Mouse (Mus musculus): ENCODE results near the gene Krtap4-8. TPM values are rescaled to one million over a fixed set of nuclear protein-coding genes. Genes with fewer than 3 reads are reported as not detected.

The Krtap4-8 gene
- polyA plus RNA-seq, 1 experiment from 2014 or later, result not detected

GRCm38 (mm10) chr11:99768410-99768809, 12.1 kb downstream of the Krtap4-8 start:
- Histone ChIP-seq H3K36me3 (ENCODE audit: control insufficient read depth, insufficient read depth, low read length) (no peaks in the 10 kb centered on the region), H3K4me2 (ENCODE audit: low read depth, severe bottlenecking) (no peak overlapping the region), H3K27me3 (ENCODE audit: control insufficient read depth, insufficient read depth, low read length) (no peaks in the 10 kb centered on the region), H3K4me3 (ENCODE audit: low read depth, low read length) (no peak overlapping the region), H3K9ac (ENCODE audit: low read length) (no peak overlapping the region), H3K9me3 (ENCODE audit: control insufficient read depth, low read length) (no peaks in the 10 kb centered on the region), H3K27ac (replicated peaks; ENCODE audit: low read depth, low read length) (no peak overlapping the region), H3K4me1 (ENCODE audit: control insufficient read depth, insufficient read depth, low read length) (no peaks in the 10 kb centered on the region)
- ATAC-seq (ENCODE audit: insufficient number of reproducible peaks, low FRiP score, low TSS enrichment, low read depth) (no peak), DNase-seq (ENCODE audit: low spot score) (no peak)
- 80% methylated on average over 2 of the region's 2 CpGs for WGBS

DNA sequence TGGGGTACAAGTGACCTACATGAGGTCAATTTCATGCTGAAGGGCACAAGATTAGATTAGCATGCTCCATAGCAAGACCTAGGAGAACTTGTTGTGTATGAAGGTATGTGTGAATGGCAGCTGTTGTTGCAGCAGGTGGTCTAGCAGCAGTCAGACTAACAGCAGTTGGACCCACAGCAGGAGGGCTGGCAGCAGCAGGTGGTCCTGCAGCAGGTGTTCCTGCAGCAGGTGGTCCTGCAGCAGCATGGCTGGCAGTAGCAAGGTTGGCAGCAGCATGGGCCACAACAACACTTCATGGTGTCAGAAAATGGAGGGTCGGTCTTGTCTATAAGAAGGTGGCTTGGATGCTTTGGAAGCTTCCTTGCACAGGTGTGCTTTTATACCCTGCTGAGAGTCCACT, 21.6 kb downstream of the Krtap4-8 start:
- DNase-seq (ENCODE audit: low spot score) (no peak), ATAC-seq (ENCODE audit: insufficient number of reproducible peaks, low FRiP score, low TSS enrichment, low read depth) (no peak)
- no peaks in the 10 kb centered on the region for H3K4me1 ChIP-seq (ENCODE audit: control insufficient read depth, insufficient read depth, low read length)
- H3K9me3 ChIP-seq (ENCODE audit: control insufficient read depth, low read length), result no peaks in the 10 kb centered on the region
- no peaks in the 10 kb centered on the region for H3K36me3 ChIP-seq (ENCODE audit: control insufficient read depth, insufficient read depth, low read length)
- no peak overlapping the region for H3K4me3 ChIP-seq (ENCODE audit: low read depth, low read length)
- no peak overlapping the region for H3K4me2 ChIP-seq (ENCODE audit: low read depth, severe bottlenecking)
- H3K27me3 ChIP-seq (ENCODE audit: control insufficient read depth, insufficient read depth, low read length), result no peaks in the 10 kb centered on the region
- no peak overlapping the region for H3K9ac ChIP-seq (ENCODE audit: low read length)
- no peak overlapping the region for H3K27ac ChIP-seq (replicated peaks; ENCODE audit: low read depth, low read length)
- WGBS, result 97% methylated on average over 1 of the region's 1 CpGs

- WGBS, result 93% methylated on average over 3 of the region's 3 CpGs
- DNase-seq (ENCODE audit: low spot score), result no peak
- no peaks in the 10 kb centered on the region for H3K4me1 ChIP-seq (ENCODE audit: control insufficient read depth, insufficient read depth, low read length)
- H3K9ac ChIP-seq (ENCODE audit: low read length), result no peak overlapping the region
- no peak for ATAC-seq (ENCODE audit: insufficient number of reproducible peaks, low FRiP score, low TSS enrichment, low read depth)
- no peaks in the 10 kb centered on the region for H3K36me3 ChIP-seq (ENCODE audit: control insufficient read depth, insufficient read depth, low read length)
- H3K9me3 ChIP-seq (ENCODE audit: control insufficient read depth, low read length), result no peaks in the 10 kb centered on the region
- no peak overlapping the region for H3K27ac ChIP-seq (replicated peaks; ENCODE audit: low read depth, low read length)
- H3K27me3 ChIP-seq (ENCODE audit: control insufficient read depth, insufficient read depth, low read length), result no peaks in the 10 kb centered on the region
- no peak overlapping the region for H3K4me3 ChIP-seq (ENCODE audit: low read depth, low read length)
- no peak overlapping the region for H3K4me2 ChIP-seq (ENCODE audit: low read depth, severe bottlenecking)
Measured at GRCm38 (mm10) chr11:99743985-99744384, 36.5 kb downstream of the Krtap4-8 start.

DNA sequence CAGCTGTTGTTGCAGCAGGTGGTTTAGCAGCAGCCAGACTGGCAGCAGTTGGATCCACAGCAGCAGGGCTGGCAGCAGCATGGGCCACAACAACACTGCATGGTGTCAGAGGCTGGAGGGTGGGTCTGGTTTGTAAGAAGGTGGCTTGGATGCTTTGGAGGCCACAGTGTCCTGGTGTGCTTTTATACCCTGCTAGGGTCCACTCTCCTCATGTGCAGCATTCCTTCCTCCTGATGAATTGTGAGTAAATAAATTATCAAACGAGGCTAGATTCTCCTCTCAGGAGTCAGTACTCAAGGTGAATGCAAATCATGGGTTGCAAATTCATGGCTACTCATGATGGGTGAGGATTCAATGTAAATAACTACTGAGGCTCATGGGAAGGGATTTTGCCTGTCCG, 46.3 kb downstream of the Krtap4-8 start, which contains the start of gene Gm14180:
Gene Gm14180 (minus strand): TSS at position 101 of the 400 bp plus-strand sequence.
- DNase-seq (ENCODE audit: low spot score) (no peak), ATAC-seq (ENCODE audit: insufficient number of reproducible peaks, low FRiP score, low TSS enrichment, low read depth) (no peak)
- Histone ChIP-seq H3K9me3 (ENCODE audit: control insufficient read depth, low read length) (no peaks in the 10 kb centered on the region), H3K27me3 (ENCODE audit: control insufficient read depth, insufficient read depth, low read length) (no peaks in the 10 kb centered on the region), H3K36me3 (ENCODE audit: control insufficient read depth, insufficient read depth, low read length) (no peaks in the 10 kb centered on the region), H3K4me1 (ENCODE audit: control insufficient read depth, insufficient read depth, low read length) (no peaks in the 10 kb centered on the region), H3K4me2 (ENCODE audit: low read depth, severe bottlenecking) (no peak within 1 kb of the TSS), H3K4me3 (ENCODE audit: low read depth, low read length) (no peak within 1 kb of the TSS), H3K27ac (replicated peaks; ENCODE audit: low read depth, low read length) (no peak within 1 kb of the TSS), H3K9ac (ENCODE audit: low read length) (no peak within 1 kb of the TSS)
- whole genome bisulfite sequencing, result 72% methylated on average over 2 of the region's 2 CpGs

Other genes with a start within 250 kb of the Krtap4-8 start
- not detected in 2 replicates for gene Krt40, start 237.5 kb downstream of the Krtap4-8 start, polyA plus RNA-seq (2014; fragmentation: Nextera tagmentation; extraction: Ambion mirVana)
- not detected in 2 replicates for gene Krtap3-3, start 229.8 kb downstream of the Krtap4-8 start, polyA plus RNA-seq (2014; fragmentation: Nextera tagmentation; extraction: Ambion mirVana)
- not detected in 2 replicates for gene Krtap3-2, start 223.9 kb downstream of the Krtap4-8 start, polyA plus RNA-seq (2014; fragmentation: Nextera tagmentation; extraction: Ambion mirVana)
- gene Gm11939, start 221.2 kb downstream of the Krtap4-8 start, polyA plus RNA-seq (2014; fragmentation: Nextera tagmentation; extraction: Ambion mirVana), result not detected in 2 replicates
- gene Krtap3-1, start 214.1 kb downstream of the Krtap4-8 start, polyA plus RNA-seq (2014; fragmentation: Nextera tagmentation; extraction: Ambion mirVana), result not detected in 2 replicates
- not detected in 2 replicates for gene Krtap1-5, start 199.7 kb downstream of the Krtap4-8 start, polyA plus RNA-seq (2014; fragmentation: Nextera tagmentation; extraction: Ambion mirVana)
- gene Krtap1-4, start 197.1 kb downstream of the Krtap4-8 start, polyA plus RNA-seq (2014; fragmentation: Nextera tagmentation; extraction: Ambion mirVana), result not detected in 2 replicates
- not detected in 2 replicates for gene Krtap1-3, start 189.4 kb downstream of the Krtap4-8 start, polyA plus RNA-seq (2014; fragmentation: Nextera tagmentation; extraction: Ambion mirVana)
- gene Krtap9-3, start 182.6 kb downstream of the Krtap4-8 start, polyA plus RNA-seq (2014; fragmentation: Nextera tagmentation; extraction: Ambion mirVana), result not detected in 2 replicates
- not detected in 2 replicates for gene Gm11938, start 177.4 kb downstream of the Krtap4-8 start, polyA plus RNA-seq (2014; fragmentation: Nextera tagmentation; extraction: Ambion mirVana)
- not detected in 2 replicates for gene Gm11937, start 170.5 kb downstream of the Krtap4-8 start, polyA plus RNA-seq (2014; fragmentation: Nextera tagmentation; extraction: Ambion mirVana)
- gene Krtap2-4, start 165.9 kb downstream of the Krtap4-8 start, polyA plus RNA-seq (2014; fragmentation: Nextera tagmentation; extraction: Ambion mirVana), result not detected in 2 replicates
- not detected in 2 replicates for gene Gm11562, start 160.3 kb downstream of the Krtap4-8 start, polyA plus RNA-seq (2014; fragmentation: Nextera tagmentation; extraction: Ambion mirVana)
- gene Krtap4-1, start 152.5 kb downstream of the Krtap4-8 start, polyA plus RNA-seq (2014; fragmentation: Nextera tagmentation; extraction: Ambion mirVana), result not detected in 2 replicates
- not detected in 2 replicates for gene Krtap4-2, start 145.6 kb downstream of the Krtap4-8 start, polyA plus RNA-seq (2014; fragmentation: Nextera tagmentation; extraction: Ambion mirVana)
- gene Krtap4-7, start 136.6 kb downstream of the Krtap4-8 start, polyA plus RNA-seq (2014; fragmentation: Nextera tagmentation; extraction: Ambion mirVana), result not detected in 2 replicates
- not detected in 2 replicates for gene Gm11555, start 130.5 kb downstream of the Krtap4-8 start, polyA plus RNA-seq (2014; fragmentation: Nextera tagmentation; extraction: Ambion mirVana)
- not detected in 2 replicates for gene Gm11563, start 121.7 kb downstream of the Krtap4-8 start, polyA plus RNA-seq (2014; fragmentation: Nextera tagmentation; extraction: Ambion mirVana)
- gene Krtap4-6, start 114.7 kb downstream of the Krtap4-8 start, polyA plus RNA-seq (2014; fragmentation: Nextera tagmentation; extraction: Ambion mirVana), result not detected in 2 replicates
- gene Gm14190, start 90.0 kb downstream of the Krtap4-8 start, polyA plus RNA-seq (2014; fragmentation: Nextera tagmentation; extraction: Ambion mirVana), result not detected in 2 replicates
- not detected in 2 replicates for gene Gm14180, start 46.4 kb downstream of the Krtap4-8 start, polyA plus RNA-seq (2014; fragmentation: Nextera tagmentation; extraction: Ambion mirVana)
- gene Gm11595, start 7.8 kb downstream of the Krtap4-8 start, polyA plus RNA-seq (2014; fragmentation: Nextera tagmentation; extraction: Ambion mirVana), result not detected in 2 replicates
- gene Krtap4-9, start 4.5 kb upstream of the Krtap4-8 start, polyA plus RNA-seq (2014; fragmentation: Nextera tagmentation; extraction: Ambion mirVana), result not detected in 2 replicates
- not detected in 2 replicates for gene Gm11596, start 12.8 kb upstream of the Krtap4-8 start, polyA plus RNA-seq (2014; fragmentation: Nextera tagmentation; extraction: Ambion mirVana)
- not detected in 2 replicates for gene Gm11569, start 18.2 kb upstream of the Krtap4-8 start, polyA plus RNA-seq (2014; fragmentation: Nextera tagmentation; extraction: Ambion mirVana)
- not detected in 2 replicates for gene Gm11554, start 23.7 kb upstream of the Krtap4-8 start, polyA plus RNA-seq (2014; fragmentation: Nextera tagmentation; extraction: Ambion mirVana)
- not detected in 2 replicates for gene Krtap4-13, start 29.2 kb upstream of the Krtap4-8 start, polyA plus RNA-seq (2014; fragmentation: Nextera tagmentation; extraction: Ambion mirVana)
- gene Gm11564, start 35.0 kb upstream of the Krtap4-8 start, polyA plus RNA-seq (2014; fragmentation: Nextera tagmentation; extraction: Ambion mirVana), result not detected in 2 replicates
- not detected in 2 replicates for gene 2300003K06Rik, start 57.4 kb upstream of the Krtap4-8 start, polyA plus RNA-seq (2014; fragmentation: Nextera tagmentation; extraction: Ambion mirVana)
- gene Krtap4-16, start 70.9 kb upstream of the Krtap4-8 start, polyA plus RNA-seq (2014; fragmentation: Nextera tagmentation; extraction: Ambion mirVana), result not detected in 2 replicates
- gene Gm11568, start 77.2 kb upstream of the Krtap4-8 start, polyA plus RNA-seq (2014; fragmentation: Nextera tagmentation; extraction: Ambion mirVana), result not detected in 2 replicates
- gene Gm11559, start 83.8 kb upstream of the Krtap4-8 start, polyA plus RNA-seq (2014; fragmentation: Nextera tagmentation; extraction: Ambion mirVana), result not detected in 2 replicates
- not detected in 2 replicates for gene Krtap9-1, start 92.7 kb upstream of the Krtap4-8 start, polyA plus RNA-seq (2014; fragmentation: Nextera tagmentation; extraction: Ambion mirVana)
- gene Gm11567, start 98.5 kb upstream of the Krtap4-8 start, polyA plus RNA-seq (2014; fragmentation: Nextera tagmentation; extraction: Ambion mirVana), result not detected in 2 replicates
- not detected in 2 replicates for gene Krtap31-1, start 127.2 kb upstream of the Krtap4-8 start, polyA plus RNA-seq (2014; fragmentation: Nextera tagmentation; extraction: Ambion mirVana)
- gene Gm11565, start 134.0 kb upstream of the Krtap4-8 start, polyA plus RNA-seq (2014; fragmentation: Nextera tagmentation; extraction: Ambion mirVana), result not detected in 2 replicates
- gene Krtap31-2, start 155.6 kb upstream of the Krtap4-8 start, polyA plus RNA-seq (2014; fragmentation: Nextera tagmentation; extraction: Ambion mirVana), result not detected in 2 replicates
- gene Krtap9-5, start 167.8 kb upstream of the Krtap4-8 start, polyA plus RNA-seq (2014; fragmentation: Nextera tagmentation; extraction: Ambion mirVana), result not detected in 2 replicates
- gene Krtap29-1, start 198.3 kb upstream of the Krtap4-8 start, polyA plus RNA-seq (2014; fragmentation: Nextera tagmentation; extraction: Ambion mirVana), result not detected in 2 replicates
- not detected in 2 replicates for gene Krtap16-1, start 205.9 kb upstream of the Krtap4-8 start, polyA plus RNA-seq (2014; fragmentation: Nextera tagmentation; extraction: Ambion mirVana)
- 0.48 and 1.0 TPM in 2 replicates for gene Krtap17-1, start 213.3 kb upstream of the Krtap4-8 start, polyA plus RNA-seq (2014; fragmentation: Nextera tagmentation; extraction: Ambion mirVana)
- gene Krt33a, start 235.5 kb upstream of the Krtap4-8 start, polyA plus RNA-seq (2014; fragmentation: Nextera tagmentation; extraction: Ambion mirVana), result not detected in 2 replicates
- gene Krt33b, start 249.2 kb upstream of the Krtap4-8 start, polyA plus RNA-seq (2014; fragmentation: Nextera tagmentation; extraction: Ambion mirVana), result 0.15 and 0.16 TPM in 2 replicates